Mouse (Mus musculus) liver, embryonic 14.5 days (tissue): Measurements from ENCODE around the gene Ift140. TPM values are rescaled to one million over a fixed set of nuclear protein-coding genes. Genes with fewer than 3 reads are reported as not detected.
A peak's percentile ranks its signal among the peaks of the same experiment; 100 is the strongest.

ENCODE experiments used
- ATAC-seq: fragments of 200-750 bp; cut with Nextera tagmentation; 2 replicates; pipeline ENCODE4 v1.8.0; 2017; ENCODE audit warnings: moderate number of reproducible peaks, mild to moderate bottlenecking, moderate library complexity; ENCODE audit not compliant: insufficient read depth
- DNase-seq, 3 experiments: peaks; one replicate each; pipeline ENCODE4 v3.0.0-alpha.2; 2012 to 2013; ENCODE audit warnings: low read depth in 3 of 3, low spot score in 3 of 3
- H3K27ac ChIP-seq: fragments of 300-500 bp; sonication (generic); 2 replicates; pipeline ENCODE4 v1.5.1; 2014; ENCODE audit warnings: moderate library complexity, mild to moderate bottlenecking, control low read depth, inconsistent platforms
- H3K27me3 ChIP-seq: fragments of 300-500 bp; sonication (generic); 2 replicates; pipeline ENCODE4 v1.6.1; 2014; ENCODE audit warnings: mild to moderate bottlenecking, low read length, moderate library complexity; ENCODE audit not compliant: control insufficient read depth, insufficient read depth
- H3K36me3 ChIP-seq: fragments of 300-500 bp; sonication (generic); replicated peaks from 2 replicates; pipeline ENCODE4 v1.6.1; 2014; ENCODE audit warnings: low read depth; ENCODE audit not compliant: control insufficient read depth, insufficient read depth
- H3K4me1 ChIP-seq, 2 experiments: fragments of 200-500 bp in 1 of 2; fragments of 300-500 bp in 1 of 2; sonication (generic) in 1 of 2; replicated peaks; 2 replicates each; pipeline ENCODE4 v1.6.1; 2012 to 2014; ENCODE audit warnings: antibody characterized with exemption in 1 of 2, inconsistent platforms in 1 of 2, low read length in 1 of 2; ENCODE audit not compliant: control insufficient read depth in 2 of 2, insufficient read depth in 2 of 2
- H3K4me2 ChIP-seq: fragments of 300-500 bp; sonication (generic); 2 replicates; pipeline ENCODE4 v1.6.1; 2014; ENCODE audit warnings: low read depth, mild to moderate bottlenecking, control low read depth, moderate library complexity
- H3K4me3 ChIP-seq, 2 experiments: fragments of 200-500 bp in 1 of 2; fragments of 300-500 bp in 1 of 2; sonication (generic) in 1 of 2; 2 replicates each; pipeline ENCODE4 v1.5.1; 2012 to 2014; ENCODE audit warnings: low read depth in 2 of 2, low read length in 2 of 2, mild to moderate bottlenecking in 2 of 2, control low read depth in 1 of 2, inconsistent platforms in 1 of 2, moderate library complexity in 1 of 2; ENCODE audit not compliant: insufficient read depth in 1 of 2
- H3K9ac ChIP-seq: fragments of 300-500 bp; sonication (generic); replicated peaks from 2 replicates; pipeline ENCODE4 v1.6.1; 2014; ENCODE audit warnings: mild to moderate bottlenecking, control low read depth, moderate library complexity
- H3K9me3 ChIP-seq: fragments of 300-500 bp; sonication (generic); 2 replicates; pipeline ENCODE4 v1.6.1; 2016; ENCODE audit warnings: low read length, mixed read lengths; ENCODE audit not compliant: control insufficient read depth
- CTCF ChIP-seq: IDR thresholded peaks from 2 replicates; pipeline ENCODE4 v1.5.1; 2016; ENCODE audit warnings: antibody characterized with exemption, low read depth, control low read depth
- EP300 ChIP-seq: IDR thresholded peaks from 2 replicates; pipeline ENCODE4 v1.6.1; 2016; ENCODE audit warnings: antibody characterized with exemption, low read depth
- WGBS: fragments of 180-500 bp; shearing (Covaris S2); extraction: QIAGEN DNeasy Blood & Tissue Kit; methylation state at CpG from one replicate; pipeline ENCODE4 v1.1.7; 2014; ENCODE audit not compliant: insufficient replicate concordance; 5-methylcytosine and 5-hydroxymethylcytosine counted together
- polyA plus RNA-seq, 2 experiments: library from polyadenylated mRNA; depleted of rRNA in 1 of 2; stranded (reverse) in 1 of 2; unstranded in 1 of 2; fragments of >200 nt; fragmentation: Nextera tagmentation in 1 of 2; extraction: Ambion mirVana in 1 of 2; gene quantifications; 2 replicates each; pipeline versions ENCODE4 v1.2.1 to v1.2.3; 2012 to 2014

Gene Ift140
- polyA plus RNA-seq, 2 experiments = 61.2 to 124 TPM

GRCm38 (mm10) chr17:25044879-25045278 lies 29.0 kb downstream of the Ift140 start:
- WGBS = 27% methylated on average over 7 of the region's 7 CpGs
- no peak for ATAC-seq
- Histone ChIP-seq H3K9me3 (no peaks in the 10 kb centered on the region), H3K4me3 (no peak overlapping the region), H3K27me3 (no peaks in the 10 kb centered on the region), H3K9ac (no peak overlapping the region), H3K4me1 (no peaks in the 10 kb centered on the region), H3K27ac (no peak overlapping the region), H3K4me2 (no peak overlapping the region), H3K36me3 (no peaks in the 10 kb centered on the region)
- DNase-seq = no peak
- no peak for TF ChIP-seq EP300
- TF ChIP-seq CTCF = no peak

GRCm38 (mm10) chr17:25045281-25045680 lies 29.4 kb downstream of the Ift140 start:
- H3K4me1 ChIP-seq = no peaks in the 10 kb centered on the region
- H3K27me3 ChIP-seq = no peaks in the 10 kb centered on the region
- TF ChIP-seq EP300 (no peak), CTCF (no peak)
- no peaks in the 10 kb centered on the region for H3K9me3 ChIP-seq
- ATAC-seq (no peak), DNase-seq (no peak)
- H3K4me3 ChIP-seq = no peak overlapping the region
- 72% methylated on average over 4 of the region's 4 CpGs for WGBS
- H3K36me3 ChIP-seq = no peaks in the 10 kb centered on the region
- H3K9ac ChIP-seq = no peak overlapping the region
- no peak overlapping the region for H3K4me2 ChIP-seq
- H3K27ac ChIP-seq = no peak overlapping the region

- no peak for DNase-seq
- ATAC-seq = no peak
- 77% methylated on average over 5 of the region's 6 CpGs for WGBS
- Histone ChIP-seq H3K27me3 (no peaks in the 10 kb centered on the region), H3K36me3 (no peaks in the 10 kb centered on the region), H3K27ac (no peak overlapping the region), H3K9me3 (no peaks in the 10 kb centered on the region), H3K9ac (no peak overlapping the region), H3K4me2 (no peak overlapping the region), H3K4me3 (no peak overlapping the region), H3K4me1 (no peaks in the 10 kb centered on the region)
- TF ChIP-seq EP300 (no peak), CTCF (no peak)
Observed at GRCm38 (mm10) chr17:25047143-25047542, 31.3 kb downstream of the Ift140 start.

DNA sequence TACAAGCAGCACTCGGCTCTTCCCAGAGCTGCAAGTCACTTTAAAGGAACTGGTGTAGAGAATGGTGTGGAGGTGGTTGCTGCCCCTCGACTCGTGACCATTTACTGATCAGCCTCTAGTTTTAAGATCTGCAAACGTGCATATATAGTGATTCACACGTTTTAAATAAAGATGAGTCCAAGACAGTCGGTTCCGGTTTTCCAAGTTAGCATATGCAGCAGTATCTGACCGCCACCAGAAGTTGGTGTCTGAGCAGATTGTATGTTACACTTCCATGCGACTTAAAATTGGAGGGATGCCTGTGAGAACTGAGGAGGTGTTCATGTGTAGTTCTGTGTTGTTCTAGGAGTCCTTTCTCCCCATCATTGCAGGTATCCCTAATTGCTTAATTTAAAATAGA lies 37.4 kb downstream of the Ift140 start:
- TF ChIP-seq CTCF (no peak), EP300 (no peak)
- Histone ChIP-seq H3K4me3 (no peak overlapping the region), H3K4me1 (no peaks in the 10 kb centered on the region), H3K36me3 (no peaks in the 10 kb centered on the region), H3K27me3 (no peaks in the 10 kb centered on the region), H3K4me2 (no peak overlapping the region), H3K9ac (no peak overlapping the region), H3K9me3 (no peaks in the 10 kb centered on the region), H3K27ac (no peak overlapping the region)
- ATAC-seq (no peak), DNase-seq (no peak)
- whole genome bisulfite sequencing = 74% methylated on average over 9 of the region's 9 CpGs

- TF ChIP-seq EP300 (no peak), CTCF (peak; percentile 41; the same call in 1 of the 2 replicates)
- DNase-seq (no peak), ATAC-seq (no peak)
- Histone ChIP-seq H3K27ac (no peak overlapping the region), H3K4me1 (no peaks in the 10 kb centered on the region), H3K27me3 (no peaks in the 10 kb centered on the region), H3K9me3 (no peaks in the 10 kb centered on the region), H3K4me2 (no peak overlapping the region), H3K9ac (no peak overlapping the region), H3K36me3 (no peaks in the 10 kb centered on the region), H3K4me3 (no peak overlapping the region)
- WGBS = 78% methylated on average over 6 of the region's 6 CpGs
Observed at GRCm38 (mm10) chr17:25057041-25057440, 41.2 kb downstream of the Ift140 start.
